Mouse (Mus musculus) cerebellum, adult 18-20 months (tissue): ENCODE results near the gene Pdpn.
A peak's percentile ranks its signal among the peaks of the same experiment; 100 is the strongest.

Source experiments
- DNase-seq, 2 experiments: peaks; one replicate each; pipeline ENCODE4 v3.0.0; 2021

The Pdpn gene

GRCm38 (mm10) chr4:143238241-143239031 is 60.9 kb downstream of the Pdpn start:
- peak; percentile 23 to 62 for DNase-seq

GRCm38 (mm10) chr4:143231790-143232422 is 67.5 kb downstream of the Pdpn start:
- no peak for DNase-seq

- DNase-seq: no peak
Observed at GRCm38 (mm10) chr4:143231110-143231509, 68.3 kb downstream of the Pdpn start.

GRCm38 (mm10) chr4:143227976-143228375 is 71.4 kb downstream of the Pdpn start:
- no peak for DNase-seq

DNA sequence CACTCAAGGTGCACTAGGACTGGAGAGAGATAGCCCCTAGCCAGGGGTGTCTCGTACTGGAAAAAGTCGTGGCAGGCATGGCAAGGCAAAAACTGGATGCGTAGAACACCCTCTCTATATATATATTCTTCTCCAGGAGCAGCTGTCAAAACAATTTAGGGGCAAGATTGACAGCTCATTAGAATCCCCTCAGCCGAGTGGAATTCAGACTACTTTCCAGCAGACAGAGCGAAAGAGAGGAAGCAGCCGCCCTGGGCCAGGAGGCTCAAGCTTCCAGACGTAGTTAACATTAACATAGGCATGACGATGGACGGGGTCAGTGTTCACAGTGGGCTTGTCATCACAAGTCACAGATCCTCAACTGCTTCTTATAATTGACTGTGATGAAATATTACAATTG is 73.5 kb downstream of the Pdpn start:
- no peak for DNase-seq

- no peak for DNase-seq
Observed at GRCm38 (mm10) chr4:143219316-143219751, 80.0 kb downstream of the Pdpn start.

DNA sequence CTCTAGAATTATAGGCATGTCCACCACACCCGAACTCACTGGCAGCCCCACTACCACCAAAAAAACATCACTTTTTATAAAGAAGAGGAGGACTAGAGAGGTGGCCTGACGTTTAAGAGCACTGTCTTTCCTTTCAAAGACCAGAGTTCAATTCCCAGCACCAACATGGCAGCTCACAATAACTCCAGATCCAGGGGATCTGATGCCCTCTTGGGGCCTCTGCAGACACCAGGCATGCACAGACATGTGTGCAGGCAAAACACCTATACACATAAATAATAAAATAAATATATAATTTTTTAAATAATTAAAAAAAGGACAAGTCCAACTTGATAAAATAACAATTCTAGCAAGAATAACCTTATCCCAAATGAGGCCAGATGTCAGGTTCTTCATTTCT is 80.5 kb downstream of the Pdpn start:
- no peak for DNase-seq
